Mouse (Mus musculus): ENCODE data around the gene Cfap97d2. TPM values are rescaled to one million over a fixed set of nuclear protein-coding genes. Genes with fewer than 3 reads are reported as not detected.
A peak's percentile ranks its signal among the peaks of the same experiment; 100 is the strongest.

Gene Cfap97d2
- polyA plus RNA-seq, 1 experiment: 0.02 TPM

GRCm38 (mm10) chr8:13699323-13699949 lies 6.3 kb upstream of the Cfap97d2 start:
- Histone ChIP-seq H3K27me3 (ENCODE audit: control insufficient read depth, insufficient read depth, insufficient read length) (no peaks in the 10 kb centered on the region), H3K4me2 (ENCODE audit: low read depth) (no peak overlapping the region), H3K79me2 (ENCODE audit: control insufficient read depth, insufficient read depth) (no peaks in the 10 kb centered on the region), H3K4me3 (no peak overlapping the region), H3ac (ENCODE audit: control insufficient read depth, insufficient read length) (no peak overlapping the region), H3K36me3 (ENCODE audit: control insufficient read depth, insufficient read depth) (no peaks in the 10 kb centered on the region)
- TF ChIP-seq CEBPB (IDR thresholded peaks at IDR 0.05; ENCODE audit: insufficient read depth, poor library complexity, severe bottlenecking): no peak
- no peak for TF ChIP-seq REST (IDR thresholded peaks at IDR 0.05; ENCODE audit: insufficient read depth, insufficient read length)
- no peak for TF ChIP-seq POLR2AphosphoS2 (IDR thresholded peaks at IDR 0.05; ENCODE audit: insufficient read length, low read depth)
- TF ChIP-seq TCF12 (IDR thresholded peaks at IDR 0.05; ENCODE audit: insufficient read depth, poor library complexity, severe bottlenecking): no peak
- no peak for TF ChIP-seq MYOG (IDR thresholded peaks at IDR 0.05; ENCODE audit: control insufficient read depth in 1 of 3, insufficient read depth in 1 of 3, insufficient read length in 2 of 3, low read depth in 2 of 3)

DNA sequence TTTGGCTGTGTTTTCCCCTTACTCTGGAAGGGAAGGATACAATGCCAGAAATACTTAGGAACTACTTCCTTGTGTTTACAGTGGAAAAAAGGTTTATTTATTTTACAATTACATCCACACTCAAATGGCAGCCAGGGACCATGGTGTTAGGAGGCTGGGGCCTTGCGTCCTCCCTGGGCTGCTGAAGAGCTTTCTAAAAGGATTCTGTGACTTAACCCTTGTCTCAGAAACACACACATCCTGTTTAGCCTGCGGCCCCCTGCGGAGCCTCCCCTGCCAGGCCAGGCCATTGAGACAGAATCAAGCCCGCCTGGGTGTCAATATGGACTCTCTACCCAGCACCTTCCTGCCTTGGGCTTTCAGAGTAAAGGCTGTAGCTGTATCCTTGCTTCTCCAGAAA lies 2.9 kb upstream of the Cfap97d2 start:
- no peaks in the 10 kb centered on the region for H3K79me2 ChIP-seq (ENCODE audit: control insufficient read depth, insufficient read depth)
- H3K27me3 ChIP-seq (ENCODE audit: control insufficient read depth, insufficient read depth, insufficient read length): no peaks in the 10 kb centered on the region
- H3K36me3 ChIP-seq (ENCODE audit: control insufficient read depth, insufficient read depth): no peaks in the 10 kb centered on the region
- TF ChIP-seq MYOG (IDR thresholded peaks at IDR 0.05; ENCODE audit: control insufficient read depth in 1 of 3, insufficient read depth in 1 of 3, insufficient read length in 2 of 3, low read depth in 2 of 3): no peak
- TF ChIP-seq POLR2AphosphoS2 (IDR thresholded peaks at IDR 0.05; ENCODE audit: insufficient read length, low read depth): no peak
- TF ChIP-seq REST (IDR thresholded peaks at IDR 0.05; ENCODE audit: insufficient read depth, insufficient read length): no peak
- no peak for TF ChIP-seq E2F4 (IDR thresholded peaks at IDR 0.05; ENCODE audit: insufficient read depth)
- TF ChIP-seq TCF12 (IDR thresholded peaks at IDR 0.05; ENCODE audit: insufficient read depth, poor library complexity, severe bottlenecking): no peak
- TF ChIP-seq TCF3 (IDR thresholded peaks at IDR 0.05; ENCODE audit: insufficient read length, low read depth): no peak
- no peak for TF ChIP-seq SRF (IDR thresholded peaks at IDR 0.05; ENCODE audit: control insufficient read depth, insufficient read length, low read depth)
- no peak for TF ChIP-seq MYOD1 (IDR thresholded peaks at IDR 0.05; ENCODE audit: control insufficient read depth in 1 of 3, insufficient read length in 2 of 3, low read depth in 2 of 3)
- no peak for TF ChIP-seq USF1 (IDR thresholded peaks at IDR 0.05; ENCODE audit: low read depth)
- TF ChIP-seq MAX (IDR thresholded peaks at IDR 0.05; ENCODE audit: low read depth): no peak
- no peak for TF ChIP-seq POLR2A (IDR thresholded peaks at IDR 0.05; ENCODE audit: insufficient read length, low read depth)
- no peak for TF ChIP-seq CEBPB (IDR thresholded peaks at IDR 0.05; ENCODE audit: insufficient read depth, poor library complexity, severe bottlenecking)
- no peak overlapping the region for H3K4me3 ChIP-seq
- H3ac ChIP-seq (ENCODE audit: control insufficient read depth, insufficient read length): no peak overlapping the region
- no peak overlapping the region for H3K4me2 ChIP-seq (ENCODE audit: low read depth)

- peak overlapping the region; percentile 35 for H3K4me2 ChIP-seq (ENCODE audit: low read depth)
- TF ChIP-seq MAX (IDR thresholded peaks at IDR 0.05; ENCODE audit: low read depth) (no peak), CEBPB (IDR thresholded peaks at IDR 0.05; ENCODE audit: insufficient read depth, poor library complexity, severe bottlenecking) (no peak), MYOD1 (IDR thresholded peaks at IDR 0.05; ENCODE audit: control insufficient read depth in 1 of 3, insufficient read length in 2 of 3, low read depth in 2 of 3) (no peak), TCF3 (IDR thresholded peaks at IDR 0.05; ENCODE audit: insufficient read length, low read depth) (no peak), E2F4 (IDR thresholded peaks at IDR 0.05; ENCODE audit: insufficient read depth) (no peak), USF1 (IDR thresholded peaks at IDR 0.05; ENCODE audit: low read depth) (no peak), MYOG (IDR thresholded peaks at IDR 0.05; ENCODE audit: control insufficient read depth in 1 of 3, insufficient read depth in 1 of 3, insufficient read length in 2 of 3, low read depth in 2 of 3) (no peak), POLR2A (IDR thresholded peaks at IDR 0.05; ENCODE audit: insufficient read length, low read depth) (no peak), REST (IDR thresholded peaks at IDR 0.05; ENCODE audit: insufficient read depth, insufficient read length) (no peak), SRF (IDR thresholded peaks at IDR 0.05; ENCODE audit: control insufficient read depth, insufficient read length, low read depth) (no peak), POLR2AphosphoS2 (IDR thresholded peaks at IDR 0.05; ENCODE audit: insufficient read length, low read depth) (no peak), TCF12 (IDR thresholded peaks at IDR 0.05; ENCODE audit: insufficient read depth, poor library complexity, severe bottlenecking) (no peak)
- H3K36me3 ChIP-seq (ENCODE audit: control insufficient read depth, insufficient read depth): no peaks in the 10 kb centered on the region
- no peaks in the 10 kb centered on the region for H3K79me2 ChIP-seq (ENCODE audit: control insufficient read depth, insufficient read depth)
- H3K4me3 ChIP-seq: no peak overlapping the region
- H3ac ChIP-seq (ENCODE audit: control insufficient read depth, insufficient read length): no peak overlapping the region
- H3K27me3 ChIP-seq (ENCODE audit: control insufficient read depth, insufficient read depth, insufficient read length): no peaks in the 10 kb centered on the region
These were observed 1.9 kb upstream of the Cfap97d2 start for GRCm38 (mm10) chr8:13703756-13704155.

GRCm38 (mm10) chr8:13704301-13704700 lies 1.4 kb upstream of the Cfap97d2 start:
- Histone ChIP-seq H3K79me2 (ENCODE audit: control insufficient read depth, insufficient read depth) (no peaks in the 10 kb centered on the region), H3K27me3 (ENCODE audit: control insufficient read depth, insufficient read depth, insufficient read length) (no peaks in the 10 kb centered on the region), H3K36me3 (ENCODE audit: control insufficient read depth, insufficient read depth) (no peaks in the 10 kb centered on the region), H3ac (ENCODE audit: control insufficient read depth, insufficient read length) (no peak overlapping the region), H3K4me2 (ENCODE audit: low read depth) (peak overlapping the region; percentile 35), H3K4me3 (no peak overlapping the region)
- no peak for TF ChIP-seq MAX (IDR thresholded peaks at IDR 0.05; ENCODE audit: low read depth)
- no peak for TF ChIP-seq USF1 (IDR thresholded peaks at IDR 0.05; ENCODE audit: low read depth)
- peak in 2 of 3 experiments; percentile 49 to 73 for TF ChIP-seq MYOG (IDR thresholded peaks at IDR 0.05; ENCODE audit: control insufficient read depth in 1 of 3, insufficient read depth in 1 of 3, insufficient read length in 2 of 3, low read depth in 2 of 3)
- no peak for TF ChIP-seq POLR2AphosphoS2 (IDR thresholded peaks at IDR 0.05; ENCODE audit: insufficient read length, low read depth)
- peak in 1 of 3 experiments; percentile 80 for TF ChIP-seq MYOD1 (IDR thresholded peaks at IDR 0.05; ENCODE audit: control insufficient read depth in 1 of 3, insufficient read length in 2 of 3, low read depth in 2 of 3)
- no peak for TF ChIP-seq TCF12 (IDR thresholded peaks at IDR 0.05; ENCODE audit: insufficient read depth, poor library complexity, severe bottlenecking)
- TF ChIP-seq TCF3 (IDR thresholded peaks at IDR 0.05; ENCODE audit: insufficient read length, low read depth): peak; percentile 15

GRCm38 (mm10) chr8:13706918-13707317 lies 1.2 kb downstream of the Cfap97d2 start:
- Histone ChIP-seq H3K36me3 (ENCODE audit: control insufficient read depth, insufficient read depth) (no peaks in the 10 kb centered on the region), H3K27me3 (ENCODE audit: control insufficient read depth, insufficient read depth, insufficient read length) (no peaks in the 10 kb centered on the region), H3ac (ENCODE audit: control insufficient read depth, insufficient read length) (no peak overlapping the region), H3K79me2 (ENCODE audit: control insufficient read depth, insufficient read depth) (no peaks in the 10 kb centered on the region), H3K4me2 (ENCODE audit: low read depth) (no peak overlapping the region), H3K4me3 (no peak overlapping the region)
- TF ChIP-seq POLR2AphosphoS2 (IDR thresholded peaks at IDR 0.05; ENCODE audit: insufficient read length, low read depth) (no peak), E2F4 (IDR thresholded peaks at IDR 0.05; ENCODE audit: insufficient read depth) (no peak), TCF3 (IDR thresholded peaks at IDR 0.05; ENCODE audit: insufficient read length, low read depth) (no peak), POLR2A (IDR thresholded peaks at IDR 0.05; ENCODE audit: insufficient read length, low read depth) (no peak), USF1 (IDR thresholded peaks at IDR 0.05; ENCODE audit: low read depth) (no peak), MAX (IDR thresholded peaks at IDR 0.05; ENCODE audit: low read depth) (no peak)
